Mouse (Mus musculus) lung, adult 10 weeks (tissue): ENCODE data around the gene Vmn2r113. TPM values are rescaled to one million over a fixed set of nuclear protein-coding genes. Genes with fewer than 3 reads are reported as not detected.

Experiments used
- polyA plus RNA-seq: library from polyadenylated mRNA; stranded (reverse); fragments of 350-450 nt; fragmentation: Illumina TruSeq; extraction: RNeasy Lipid Tissue Mini Kit (QIAGEN cat#74804); gene quantifications from one replicate; pipeline ENCODE4 v1.2.3, GENCODE M21; 2014; ENCODE audit warnings: low read depth, low replicate concordance; ENCODE audit not compliant: insufficient read depth

The Vmn2r113 gene
- polyA plus RNA-seq = not detected

GRCm38 (mm10) chr17:22942684-22943083, at the start of gene Vmn2r113:
Vmn2r113 (plus strand) TSS chr17:22942984.

Other genes starting within 250 kb of the Vmn2r113 start
- gene Zfp945, start 75.8 kb upstream of the Vmn2r113 start, polyA plus RNA-seq = 4.6 TPM
- not detected for gene Vmn2r-ps130, start 118.2 kb downstream of the Vmn2r113 start, polyA plus RNA-seq